Mouse (Mus musculus): ENCODE measurements around the gene Raet1e. TPM values are rescaled to one million over a fixed set of nuclear protein-coding genes. Genes with fewer than 3 reads are reported as not detected.

Gene Raet1e
- total and polyA plus RNA-seq, 3 experiments = 0.64 to 1.2 (median 0.85) TPM

DNA sequence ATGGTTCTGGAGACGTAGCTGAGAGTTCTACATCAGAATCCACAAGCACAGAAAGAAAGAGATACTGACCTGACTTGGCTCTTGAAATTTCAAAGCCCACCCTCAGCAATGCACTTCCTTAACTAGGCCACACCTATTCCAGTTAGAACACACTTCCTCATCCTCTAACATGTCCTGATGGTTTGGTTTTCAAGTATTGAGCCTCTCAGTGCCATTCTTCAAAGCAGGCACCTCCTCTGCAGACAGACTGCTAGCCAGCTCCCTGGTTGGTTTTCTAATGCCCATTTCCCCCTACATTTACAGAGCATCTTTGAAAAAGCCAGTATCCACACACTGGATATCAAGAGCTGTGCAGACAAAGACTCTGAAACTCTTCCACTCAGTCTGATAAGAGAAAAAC is 143.3 kb downstream of the Raet1e start:
- Histone ChIP-seq H3K4me2 (ENCODE audit: insufficient read depth, low read depth, poor library complexity, severe bottlenecking) (peak overlapping the region; percentile 90), H3K9ac (ENCODE audit: insufficient read depth, low read depth) (peak overlapping the region; percentile 87; the same call in 1 of the 2 replicates)
- dilution Hi-C loops (cut with MboI; ENCODE audit: extremely low pct_ligation_motif_present, extremely low pct_unique_long_range_greater_than_20kb, low sequenced_read_pairs) = no loop called here

GRCm38 (mm10) chr10:22302344-22303057 is 144.1 kb downstream of the Raet1e start:
- Histone ChIP-seq H3K4me3 (replicated peaks in 1 of 3; ENCODE audit: low read depth in 2 of 3, low read length in 2 of 3, poor library complexity in 1 of 3) (peak overlapping the region; percentile 59 to 74 (median 60)), H3K27ac (ENCODE audit: insufficient read depth, low read depth) (peak overlapping the region; percentile 67), H3K4me2 (ENCODE audit: insufficient read depth, low read depth, poor library complexity, severe bottlenecking) (peak overlapping the region; percentile 90), H3K36me3 (replicated peaks in 1 of 2; ENCODE audit: control insufficient read depth in 1 of 2, insufficient read depth in 1 of 2, low read length in 1 of 2) (peaks cover 5 to 28% of the 10 kb centered on the region in 2 experiments), H3K4me1 (ENCODE audit: control insufficient read depth in 1 of 2, insufficient read depth in 2 of 2) (peaks cover 21 to 66% of the 10 kb centered on the region in 2 experiments), H3K9ac (ENCODE audit: insufficient read depth, low read depth) (peak overlapping the region; percentile 87), H3K79me2 (replicated peaks; ENCODE audit: control insufficient read depth, extremely low read depth, insufficient read depth, poor library complexity, severe bottlenecking) (peaks cover 3% of the 10 kb centered on the region), H3K9me3 (replicated peaks; ENCODE audit: low read length) (no peaks in the 10 kb centered on the region), H3K27me3 (replicated peaks) (no peaks in the 10 kb centered on the region)
- dilution Hi-C loops (cut with MboI; ENCODE audit: extremely low pct_ligation_motif_present, extremely low pct_unique_long_range_greater_than_20kb, low sequenced_read_pairs) = no loop called here
- DNase-seq (ENCODE audit: extremely low read depth) = peak; percentile 70
- in situ Hi-C loops (cut with MboI; ENCODE audit: low pct_ligation_motif_present, low pct_unique_long_range_greater_than_20kb, low sequenced_read_pairs) = no loop called here
- TF ChIP-seq TBP (conservative IDR thresholded peaks at IDR 0.05; ENCODE audit: low read depth, low read length) = peak; percentile 75
- TF ChIP-seq MAZ (IDR thresholded peaks at IDR 0.05; ENCODE audit: low read depth, low read length) = no peak
- TF ChIP-seq NRF1 (IDR thresholded peaks at IDR 0.05; ENCODE audit: low read depth, low read length) = no peak
- no peak for TF ChIP-seq KAT2A (IDR thresholded peaks at IDR 0.05; ENCODE audit: insufficient replicate concordance, low read length)
- peak; percentile 50; the same call in 1 of the 2 replicates for TF ChIP-seq POLR2A (IDR thresholded peaks at IDR 0.05; ENCODE audit: low read depth, low read length)
- TF ChIP-seq CTCF (conservative IDR thresholded peaks at IDR 0.05 in 1 of 2, IDR thresholded peaks at IDR 0.05 in 1 of 2; ENCODE audit: low read depth in 2 of 2, low read length in 2 of 2) = no peak
- TF ChIP-seq PAX5 (IDR thresholded peaks at IDR 0.05; ENCODE audit: low read length) = no peak
- TF ChIP-seq MEF2A (IDR thresholded peaks at IDR 0.05; ENCODE audit: borderline replicate concordance, low read depth, low read length) = 0 out of 2 replicates have a peak, but pooled peaks have one; percentile 37
- TF ChIP-seq MXI1 (IDR thresholded peaks at IDR 0.05; ENCODE audit: low read depth, low read length) = no peak
- peak; percentile 46 for TF ChIP-seq JUN (IDR thresholded peaks at IDR 0.05; ENCODE audit: insufficient read depth, low read depth, low read length)
- no peak for TF ChIP-seq USF2 (conservative IDR thresholded peaks at IDR 0.05; ENCODE audit: low read depth, low read length)
- TF ChIP-seq RCOR1 (conservative IDR thresholded peaks at IDR 0.05; ENCODE audit: low read depth, low read length) = no peak; the same call in 1 of the 2 replicates
- no peak for TF ChIP-seq E2F4 (IDR thresholded peaks at IDR 0.05; ENCODE audit: insufficient replicate concordance, low read depth, low read length)
- TF ChIP-seq HCFC1 (IDR thresholded peaks at IDR 0.05; ENCODE audit: low read depth, low read length) = peak; percentile 36
- no peak for TF ChIP-seq SMC3 (IDR thresholded peaks at IDR 0.05; ENCODE audit: low read depth, low read length)
- TF ChIP-seq IRF4 (IDR thresholded peaks at IDR 0.05; ENCODE audit: low read depth, low read length) = peak; percentile 74
- TF ChIP-seq ELF1 (IDR thresholded peaks at IDR 0.05; ENCODE audit: low read depth, low read length) = peak; percentile 77
- peak; percentile 55; the same call in 1 of the 2 replicates for TF ChIP-seq MYC (IDR thresholded peaks at IDR 0.05; ENCODE audit: low read depth, low read length)
- TF ChIP-seq CHD1 (IDR thresholded peaks at IDR 0.05; ENCODE audit: low read depth, low read length) = peak; percentile 79; the same call in 1 of the 2 replicates
- peak; percentile 85; the same call in 1 of the 2 replicates for TF ChIP-seq SIN3A (IDR thresholded peaks at IDR 0.05; ENCODE audit: low read length)
- peak; percentile 50; the same call in 1 of the 2 replicates for TF ChIP-seq ETS1 (conservative IDR thresholded peaks at IDR 0.05; ENCODE audit: low read depth, low read length)
- 0 out of 2 replicates have a peak, but pooled peaks have one; percentile 30 for TF ChIP-seq NELFE (IDR thresholded peaks at IDR 0.05; ENCODE audit: low read depth, low read length)
- TF ChIP-seq USF1 (IDR thresholded peaks at IDR 0.05; ENCODE audit: low read depth, low read length) = no peak

More for the DNA sequence above, 143.3 kb downstream of the Raet1e start:
- in situ Hi-C loops (cut with MboI; ENCODE audit: low pct_ligation_motif_present, low pct_unique_long_range_greater_than_20kb, low sequenced_read_pairs) = no loop called here
- peak overlapping the region; percentile 59 to 74 (median 60) for H3K4me3 ChIP-seq (replicated peaks in 1 of 3; ENCODE audit: low read depth in 2 of 3, low read length in 2 of 3, poor library complexity in 1 of 3)
- H3K27ac ChIP-seq (ENCODE audit: insufficient read depth, low read depth) = peak overlapping the region; percentile 67; the same call in 1 of the 2 replicates
- no peaks in the 10 kb centered on the region for H3K79me2 ChIP-seq (replicated peaks; ENCODE audit: control insufficient read depth, extremely low read depth, insufficient read depth, poor library complexity, severe bottlenecking)
- H3K4me1 ChIP-seq (ENCODE audit: control insufficient read depth in 1 of 2, insufficient read depth in 2 of 2) = peaks cover 21 to 70% of the 10 kb centered on the region in 2 experiments
- H3K27me3 ChIP-seq (replicated peaks) = no peaks in the 10 kb centered on the region
- DNase-seq (ENCODE audit: extremely low read depth) = peak; percentile 61
- TF ChIP-seq CTCF (conservative IDR thresholded peaks at IDR 0.05 in 1 of 2, IDR thresholded peaks at IDR 0.05 in 1 of 2; ENCODE audit: low read depth in 2 of 2, low read length in 2 of 2) = no peak
- TF ChIP-seq ELF1 (IDR thresholded peaks at IDR 0.05; ENCODE audit: low read depth, low read length) = peak; percentile 73
- no peak for TF ChIP-seq JUND (conservative IDR thresholded peaks at IDR 0.05; ENCODE audit: low read depth, low read length)
- TF ChIP-seq ETS1 (conservative IDR thresholded peaks at IDR 0.05; ENCODE audit: low read depth, low read length) = no peak
- TF ChIP-seq USF2 (conservative IDR thresholded peaks at IDR 0.05; ENCODE audit: low read depth, low read length) = no peak
- TF ChIP-seq GABPA (IDR thresholded peaks at IDR 0.05; ENCODE audit: insufficient replicate concordance, low read depth, low read length) = no peak
- TF ChIP-seq EP300 (IDR thresholded peaks at IDR 0.05; ENCODE audit: low read length) = no peak
- no peak for TF ChIP-seq E2F4 (IDR thresholded peaks at IDR 0.05; ENCODE audit: insufficient replicate concordance, low read depth, low read length)
- TF ChIP-seq ZMIZ1 (IDR thresholded peaks at IDR 0.05; ENCODE audit: low read depth, low read length) = no peak
- 0 out of 2 replicates have a peak, but pooled peaks have one; percentile 47 for TF ChIP-seq TBP (conservative IDR thresholded peaks at IDR 0.05; ENCODE audit: low read depth, low read length)
- TF ChIP-seq MAFK (IDR thresholded peaks at IDR 0.05; ENCODE audit: insufficient replicate concordance, low read length) = no peak
- no peak for TF ChIP-seq USF1 (IDR thresholded peaks at IDR 0.05; ENCODE audit: low read depth, low read length)
- TF ChIP-seq KAT2A (IDR thresholded peaks at IDR 0.05; ENCODE audit: insufficient replicate concordance, low read length) = no peak
- no peak for TF ChIP-seq NRF1 (IDR thresholded peaks at IDR 0.05; ENCODE audit: low read depth, low read length)
- TF ChIP-seq BHLHE40 (IDR thresholded peaks at IDR 0.05; ENCODE audit: low read depth, low read length) = no peak
- TF ChIP-seq ZC3H11A (IDR thresholded peaks at IDR 0.05; ENCODE audit: low read depth, low read length) = no peak
- no peak for TF ChIP-seq CHD2 (IDR thresholded peaks at IDR 0.05; ENCODE audit: low read length)
- TF ChIP-seq PAX5 (IDR thresholded peaks at IDR 0.05; ENCODE audit: low read length) = no peak
- peak; percentile 22; the same call in 1 of the 2 replicates for TF ChIP-seq POLR2A (IDR thresholded peaks at IDR 0.05; ENCODE audit: low read depth, low read length)
- TF ChIP-seq SMC3 (IDR thresholded peaks at IDR 0.05; ENCODE audit: low read depth, low read length) = no peak
- TF ChIP-seq CHD1 (IDR thresholded peaks at IDR 0.05; ENCODE audit: low read depth, low read length) = no peak
- no peaks in the 10 kb centered on the region for H3K9me3 ChIP-seq (replicated peaks; ENCODE audit: low read length)
- H3K36me3 ChIP-seq (replicated peaks in 1 of 2; ENCODE audit: control insufficient read depth in 1 of 2, insufficient read depth in 1 of 2, low read length in 1 of 2) = peaks cover 5 to 33% of the 10 kb centered on the region in 2 experiments

All from CH12.LX (cell line).